Mouse (Mus musculus): ENCODE measurements around the gene Plk2.

DNA sequence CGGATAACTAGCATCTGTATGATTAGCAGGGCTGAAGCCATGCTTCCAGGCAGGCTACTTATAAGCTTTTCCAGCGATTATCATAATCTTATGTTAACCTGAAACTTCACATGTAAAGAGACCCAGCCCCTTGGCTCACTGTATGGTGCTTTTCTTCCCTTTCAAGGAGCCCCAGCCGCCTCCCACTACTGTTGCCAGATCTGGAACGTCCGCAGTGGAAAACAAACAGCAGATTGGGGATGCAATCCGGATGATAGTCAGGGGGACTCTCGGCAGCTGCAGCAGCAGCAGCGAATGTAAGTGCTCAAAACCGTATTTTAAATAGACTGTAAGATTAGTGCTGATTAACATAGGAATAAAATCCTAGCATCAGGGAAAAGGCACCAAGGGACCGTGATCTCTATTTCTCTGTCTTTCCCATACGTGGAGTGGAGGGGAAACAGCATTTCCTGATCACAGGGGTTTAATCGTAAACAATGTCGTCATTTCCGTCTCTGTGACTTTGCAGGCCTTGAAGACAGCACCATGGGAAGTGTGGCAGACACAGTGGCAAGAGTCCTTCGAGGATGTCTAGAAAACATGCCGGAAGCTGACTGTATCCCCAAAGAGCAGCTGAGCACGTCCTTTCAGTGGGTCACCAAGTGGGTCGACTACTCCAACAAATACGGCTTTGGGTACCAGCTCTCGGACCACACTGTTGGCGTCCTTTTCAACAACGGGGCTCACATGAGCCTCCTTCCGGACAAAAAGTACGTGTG, 3.8 kb downstream of the Plk2 start:
- TF ChIP-seq CTCF (IDR thresholded peaks at IDR 0.05; ENCODE audit: borderline replicate concordance, insufficient read depth, low read depth, low read length) (no peak), POLR2A (IDR thresholded peaks at IDR 0.05; ENCODE audit: borderline replicate concordance, insufficient read depth, low read length) (no peak)

All from cerebellum, adult 2 months (tissue).